Mouse (Mus musculus) forebrain, embryonic 11.5 days (tissue): ENCODE measurements at regions not wholly inside any gene's neighbourhood (a gene's known extent, or its start where the extent isn't known, plus 50 kb on each side); places are given as distances from the start of the nearest gene placed in this dataset.

ENCODE experiments used
- ATAC-seq: fragments of 200-750 bp; cut with Nextera tagmentation; replicated peaks from 2 replicates; pipeline ENCODE4 v1.8.0; 2017; ENCODE audit warnings: moderate TSS enrichment; ENCODE audit not compliant: low FRiP score
- DNase-seq: peaks from one replicate; pipeline ENCODE4 v3.0.0-alpha.2; 2017; ENCODE audit warnings: low spot score
- H3K27ac ChIP-seq: fragments of 300-500 bp; sonication (generic); 2 replicates; pipeline ENCODE4 v1.5.1; 2014; ENCODE audit warnings: low read depth, low read length
- H3K27me3 ChIP-seq: fragments of 300-500 bp; sonication (generic); 2 replicates; pipeline ENCODE4 v1.6.1; 2014; ENCODE audit warnings: mild to moderate bottlenecking, low read length, mixed read lengths; ENCODE audit not compliant: control insufficient read depth, insufficient read depth
- H3K36me3 ChIP-seq: fragments of 300-500 bp; sonication (generic); 2 replicates; pipeline ENCODE4 v1.6.1; 2014; ENCODE audit warnings: mild to moderate bottlenecking, low read length, moderate library complexity, mixed read lengths; ENCODE audit not compliant: control insufficient read depth, insufficient read depth
- H3K4me1 ChIP-seq: fragments of 300-500 bp; sonication (generic); replicated peaks from 2 replicates; pipeline ENCODE4 v1.6.1; 2014; ENCODE audit warnings: low read length, mixed read lengths; ENCODE audit not compliant: control insufficient read depth, insufficient read depth
- H3K4me2 ChIP-seq: fragments of 300-500 bp; sonication (generic); 2 replicates; pipeline ENCODE4 v1.6.1; 2014; ENCODE audit warnings: low read depth, mild to moderate bottlenecking, low read length, moderate library complexity, mixed read lengths; ENCODE audit not compliant: severe bottlenecking
- H3K4me3 ChIP-seq: fragments of 300-500 bp; sonication (generic); 2 replicates; pipeline ENCODE4 v1.5.1; 2014; ENCODE audit warnings: low read depth, low read length
- H3K9ac ChIP-seq: fragments of 300-500 bp; sonication (generic); 2 replicates; pipeline ENCODE4 v1.6.1; 2014; ENCODE audit warnings: low read length
- H3K9me3 ChIP-seq: fragments of 300-500 bp; sonication (generic); 2 replicates; pipeline ENCODE4 v1.6.1; 2016; ENCODE audit warnings: low read length, mixed read lengths; ENCODE audit not compliant: control insufficient read depth
- WGBS: fragments of 180-500 bp; shearing (Covaris S2); extraction: QIAGEN DNeasy Blood & Tissue Kit; methylation state at CpG from one replicate; pipeline ENCODE4 v1.1.7; 2014; 5-methylcytosine and 5-hydroxymethylcytosine counted together

- H3K27ac ChIP-seq, result no peak overlapping the region
- no peak overlapping the region for H3K9ac ChIP-seq
- H3K4me1 ChIP-seq, result no peaks in the 10 kb centered on the region
- no peaks in the 10 kb centered on the region for H3K9me3 ChIP-seq
- H3K27me3 ChIP-seq, result no peaks in the 10 kb centered on the region
- no peak overlapping the region for H3K4me2 ChIP-seq
- DNase-seq (no peak), ATAC-seq (no peak)
- no peak overlapping the region for H3K4me3 ChIP-seq
- no peaks in the 10 kb centered on the region for H3K36me3 ChIP-seq
These were observed 57.0 kb downstream of the Rgs2 start for GRCm38 (mm10) chr1:143946933-143947332.

- no peak overlapping the region for H3K9ac ChIP-seq
- WGBS, result 85% methylated on average over 5 of the region's 5 CpGs
- H3K4me3 ChIP-seq, result no peak overlapping the region
- no peak overlapping the region for H3K4me2 ChIP-seq
- no peak overlapping the region for H3K27ac ChIP-seq
- no peaks in the 10 kb centered on the region for H3K27me3 ChIP-seq
- peak; percentile 53 for DNase-seq
- H3K36me3 ChIP-seq, result no peaks in the 10 kb centered on the region
- no peaks in the 10 kb centered on the region for H3K4me1 ChIP-seq
- no peaks in the 10 kb centered on the region for H3K9me3 ChIP-seq
- peak; percentile 60; the same call in 1 of the 2 replicates for ATAC-seq
These were observed 62.5 kb downstream of the Rgs2 start for GRCm38 (mm10) chr1:143941465-143941864.

- no peaks in the 10 kb centered on the region for H3K9me3 ChIP-seq
- DNase-seq (no peak), ATAC-seq (no peak)
- H3K4me3 ChIP-seq, result no peak overlapping the region
- H3K27me3 ChIP-seq, result no peaks in the 10 kb centered on the region
- H3K9ac ChIP-seq, result no peak overlapping the region
- no peaks in the 10 kb centered on the region for H3K36me3 ChIP-seq
- no peak overlapping the region for H3K27ac ChIP-seq
- H3K4me2 ChIP-seq, result no peak overlapping the region
- 68% methylated on average over 2 of the region's 2 CpGs for WGBS
- H3K4me1 ChIP-seq, result no peaks in the 10 kb centered on the region
These were observed 64.5 kb downstream of the Rgs2 start for GRCm38 (mm10) chr1:143939511-143939910.

GRCm38 (mm10) chr1:143938569-143938968, 65.4 kb downstream of the Rgs2 start:
- no peak for ATAC-seq
- Histone ChIP-seq H3K9ac (no peak overlapping the region), H3K36me3 (no peaks in the 10 kb centered on the region), H3K4me1 (no peaks in the 10 kb centered on the region), H3K9me3 (no peaks in the 10 kb centered on the region), H3K4me3 (no peak overlapping the region), H3K27me3 (no peaks in the 10 kb centered on the region), H3K4me2 (no peak overlapping the region), H3K27ac (no peak overlapping the region)
- DNase-seq, result no peak
- WGBS, result 85% methylated on average over 3 of the region's 3 CpGs

GRCm38 (mm10) chr1:143930798-143931197, 73.2 kb downstream of the Rgs2 start:
- Histone ChIP-seq H3K9me3 (no peaks in the 10 kb centered on the region), H3K4me1 (no peaks in the 10 kb centered on the region), H3K27ac (no peak overlapping the region), H3K27me3 (no peaks in the 10 kb centered on the region), H3K4me2 (no peak overlapping the region), H3K36me3 (no peaks in the 10 kb centered on the region), H3K4me3 (no peak overlapping the region), H3K9ac (no peak overlapping the region)
- 86% methylated on average over 3 of the region's 3 CpGs for WGBS
- DNase-seq, result no peak
- no peak for ATAC-seq

GRCm38 (mm10) chr1:143929567-143930165, 74.3 kb downstream of the Rgs2 start:
- H3K9me3 ChIP-seq, result no peaks in the 10 kb centered on the region
- H3K4me3 ChIP-seq, result no peak overlapping the region
- WGBS, result 72% methylated on average over 5 of the region's 5 CpGs
- no peak for DNase-seq
- H3K4me1 ChIP-seq, result no peaks in the 10 kb centered on the region
- H3K4me2 ChIP-seq, result no peak overlapping the region
- no peak overlapping the region for H3K27ac ChIP-seq
- no peak overlapping the region for H3K9ac ChIP-seq
- ATAC-seq, result no peak
- H3K27me3 ChIP-seq, result no peaks in the 10 kb centered on the region
- no peaks in the 10 kb centered on the region for H3K36me3 ChIP-seq

GRCm38 (mm10) chr1:143922499-143922898, 81.5 kb downstream of the Rgs2 start:
- Histone ChIP-seq H3K36me3 (no peaks in the 10 kb centered on the region), H3K4me3 (no peak overlapping the region), H3K9ac (no peak overlapping the region), H3K4me1 (no peaks in the 10 kb centered on the region), H3K9me3 (no peaks in the 10 kb centered on the region), H3K27ac (no peak overlapping the region), H3K4me2 (no peak overlapping the region), H3K27me3 (no peaks in the 10 kb centered on the region)
- DNase-seq, result no peak
- ATAC-seq, result no peak
- 87% methylated on average over 1 of the region's 1 CpGs for WGBS

GRCm38 (mm10) chr1:143920256-143920655, 83.7 kb downstream of the Rgs2 start:
- no peak overlapping the region for H3K9ac ChIP-seq
- DNase-seq, result no peak
- 36% methylated on average over 7 of the region's 7 CpGs for WGBS
- no peaks in the 10 kb centered on the region for H3K9me3 ChIP-seq
- no peaks in the 10 kb centered on the region for H3K36me3 ChIP-seq
- H3K27me3 ChIP-seq, result no peaks in the 10 kb centered on the region
- no peaks in the 10 kb centered on the region for H3K4me1 ChIP-seq
- peak; percentile 74 for ATAC-seq
- H3K4me3 ChIP-seq, result no peak overlapping the region
- no peak overlapping the region for H3K27ac ChIP-seq
- no peak overlapping the region for H3K4me2 ChIP-seq

GRCm38 (mm10) chr1:143918949-143919348, 85.0 kb downstream of the Rgs2 start:
- H3K36me3 ChIP-seq, result no peaks in the 10 kb centered on the region
- H3K27me3 ChIP-seq, result no peaks in the 10 kb centered on the region
- no peak overlapping the region for H3K9ac ChIP-seq
- no peak overlapping the region for H3K27ac ChIP-seq
- DNase-seq (no peak), ATAC-seq (no peak)
- WGBS, result 80% methylated on average over 5 of the region's 5 CpGs
- no peaks in the 10 kb centered on the region for H3K4me1 ChIP-seq
- no peak overlapping the region for H3K4me2 ChIP-seq
- H3K4me3 ChIP-seq, result no peak overlapping the region
- H3K9me3 ChIP-seq, result no peaks in the 10 kb centered on the region
